Mouse (Mus musculus) liver, embryonic 11.5 days (tissue): Measurements from ENCODE around the gene Aldh8a1. TPM values are rescaled to one million over a fixed set of nuclear protein-coding genes. Genes with fewer than 3 reads are reported as not detected.

Experiments used
- ATAC-seq: fragments of 200-750 bp; cut with Nextera tagmentation; replicated peaks from 2 replicates; pipeline ENCODE4 v1.8.0; 2017; ENCODE audit warnings: moderate number of reproducible peaks, mild to moderate bottlenecking, moderate TSS enrichment, moderate library complexity; ENCODE audit not compliant: low FRiP score
- DNase-seq: peaks from one replicate; pipeline ENCODE4 v3.0.0-alpha.2; 2017; ENCODE audit warnings: low spot score
- H3K27ac ChIP-seq: fragments of 300-500 bp; sonication (generic); 2 replicates; pipeline ENCODE4 v1.5.1; 2014; ENCODE audit warnings: mild to moderate bottlenecking, low read depth, low read length, control low read depth
- H3K27me3 ChIP-seq: fragments of 300-500 bp; sonication (generic); replicated peaks from 2 replicates; pipeline ENCODE4 v1.6.1; 2014; ENCODE audit warnings: low read length, mixed read lengths; ENCODE audit not compliant: control insufficient read depth, insufficient read depth
- H3K36me3 ChIP-seq: fragments of 300-500 bp; sonication (generic); 2 replicates; pipeline ENCODE4 v1.6.1; 2014; ENCODE audit warnings: mild to moderate bottlenecking, low read length, moderate library complexity, mixed read lengths; ENCODE audit not compliant: control insufficient read depth, insufficient read depth
- H3K4me1 ChIP-seq: fragments of 300-500 bp; sonication (generic); replicated peaks from 2 replicates; pipeline ENCODE4 v1.6.1; 2014; ENCODE audit warnings: low read length, mixed read lengths; ENCODE audit not compliant: control insufficient read depth, insufficient read depth
- H3K4me2 ChIP-seq: fragments of 300-500 bp; sonication (generic); 2 replicates; pipeline ENCODE4 v1.6.1; 2014; ENCODE audit warnings: mild to moderate bottlenecking, control low read depth, moderate library complexity
- H3K4me3 ChIP-seq: fragments of 300-500 bp; sonication (generic); 2 replicates; pipeline ENCODE4 v1.5.1; 2014; ENCODE audit warnings: low read depth, low read length, control low read depth
- H3K9ac ChIP-seq: fragments of 300-500 bp; sonication (generic); 2 replicates; pipeline ENCODE4 v1.6.1; 2014; ENCODE audit warnings: low read depth, low read length, control low read depth
- H3K9me3 ChIP-seq: fragments of 300-500 bp; sonication (generic); 2 replicates; pipeline ENCODE4 v1.6.1; 2016; ENCODE audit warnings: low read length, inconsistent platforms, mixed read lengths; ENCODE audit not compliant: control insufficient read depth
- whole genome bisulfite sequencing: fragments of 180-500 bp; shearing (Covaris S2); extraction: QIAGEN DNeasy Blood & Tissue Kit; methylation state at CpG from one replicate; pipeline ENCODE4 v1.1.7; 2014; 5-methylcytosine and 5-hydroxymethylcytosine counted together
- polyA plus RNA-seq: library from polyadenylated mRNA; unstranded; fragments of >200 nt; fragmentation: Nextera tagmentation; extraction: Ambion mirVana; gene quantifications from 2 replicates; pipeline ENCODE4 v1.2.1, GENCODE M21; 2014

The Aldh8a1 gene
- polyA plus RNA-seq, 1 experiment from 2014 or later, result 3.6 TPM

DNA sequence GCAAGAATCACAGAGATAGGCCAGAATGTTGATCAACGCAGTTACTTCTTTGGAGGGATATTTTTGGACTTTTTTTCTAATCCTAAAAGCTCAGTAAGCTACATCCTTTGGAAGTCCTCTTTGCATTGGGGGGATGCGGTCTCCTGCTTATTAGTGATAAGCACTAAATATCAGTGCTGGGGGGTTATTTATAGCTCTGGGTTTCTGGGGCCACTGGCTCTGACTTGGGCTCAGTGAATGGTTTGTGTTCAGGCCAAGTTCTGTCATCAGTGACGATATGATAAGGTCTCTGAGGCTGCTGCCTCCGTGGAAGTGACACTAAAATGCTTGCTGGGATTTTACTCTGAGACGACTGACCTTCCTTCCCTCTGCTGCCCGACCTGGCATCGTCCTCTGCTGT is 22.9 kb downstream of the Aldh8a1 start:
- Histone ChIP-seq H3K4me3 (no peak overlapping the region), H3K4me1 (no peaks in the 10 kb centered on the region; the same call in 1 of the 2 replicates), H3K36me3 (no peaks in the 10 kb centered on the region), H3K27me3 (no peaks in the 10 kb centered on the region), H3K27ac (no peak overlapping the region), H3K4me2 (no peak overlapping the region), H3K9ac (no peak overlapping the region), H3K9me3 (no peaks in the 10 kb centered on the region)
- DNase-seq, result no peak
- no peak for ATAC-seq
- 28% methylated on average over 7 of the region's 7 CpGs for WGBS

DNA sequence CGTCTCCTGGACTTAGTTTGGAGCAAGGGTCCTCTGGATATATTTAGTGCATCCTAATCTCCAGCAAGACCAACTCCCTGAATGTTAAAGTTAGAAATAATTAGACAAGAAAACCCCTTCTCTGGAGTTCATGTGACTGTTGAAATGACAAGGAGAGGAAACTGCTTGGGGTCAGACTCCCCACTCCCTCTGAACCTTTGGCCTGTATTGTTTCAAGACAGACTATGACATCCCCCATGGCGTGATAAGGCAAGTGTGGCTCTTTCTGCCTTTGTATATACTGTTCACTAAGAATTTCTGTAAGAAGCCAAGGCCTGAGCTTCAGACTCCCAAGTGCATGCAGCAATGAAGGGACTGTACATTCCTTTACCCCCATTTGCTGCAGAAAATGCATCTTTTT is 23.4 kb downstream of the Aldh8a1 start:
- H3K4me1 ChIP-seq, result no peaks in the 10 kb centered on the region; the same call in 1 of the 2 replicates
- H3K27ac ChIP-seq, result no peak overlapping the region
- H3K4me2 ChIP-seq, result no peak overlapping the region
- no peaks in the 10 kb centered on the region for H3K36me3 ChIP-seq
- DNase-seq, result no peak
- H3K9ac ChIP-seq, result no peak overlapping the region
- no peak overlapping the region for H3K4me3 ChIP-seq
- no peak for ATAC-seq
- no peaks in the 10 kb centered on the region for H3K9me3 ChIP-seq
- H3K27me3 ChIP-seq, result no peaks in the 10 kb centered on the region
- WGBS, result 59% methylated on average over 2 of the region's 2 CpGs

DNA sequence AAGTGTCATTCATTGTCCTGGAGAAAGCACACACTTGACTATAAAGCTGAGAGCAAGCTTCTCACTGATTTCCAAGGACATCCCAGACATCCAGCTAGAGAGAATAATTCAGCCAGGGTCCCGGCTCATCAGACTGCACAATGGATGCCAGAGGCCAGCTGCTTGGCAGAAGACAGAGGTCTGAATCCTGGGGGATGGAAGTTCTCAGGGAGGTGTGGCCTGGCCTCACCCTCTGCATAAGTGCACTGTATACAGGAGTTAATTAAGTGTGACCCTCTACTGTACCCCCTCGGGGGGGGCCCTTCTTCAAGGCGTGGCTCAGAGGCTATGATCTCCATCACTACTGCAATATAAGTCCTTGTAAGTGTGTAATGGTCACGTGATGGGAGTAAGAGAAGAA is 24.2 kb downstream of the Aldh8a1 start:
- no peak overlapping the region for H3K4me2 ChIP-seq
- ATAC-seq (no peak), DNase-seq (no peak)
- H3K9ac ChIP-seq, result no peak overlapping the region
- H3K4me1 ChIP-seq, result no peaks in the 10 kb centered on the region; the same call in 1 of the 2 replicates
- H3K27ac ChIP-seq, result no peak overlapping the region
- WGBS, result 71% methylated on average over 4 of the region's 4 CpGs
- no peaks in the 10 kb centered on the region for H3K27me3 ChIP-seq
- H3K9me3 ChIP-seq, result no peaks in the 10 kb centered on the region
- H3K4me3 ChIP-seq, result no peak overlapping the region
- no peaks in the 10 kb centered on the region for H3K36me3 ChIP-seq

DNA sequence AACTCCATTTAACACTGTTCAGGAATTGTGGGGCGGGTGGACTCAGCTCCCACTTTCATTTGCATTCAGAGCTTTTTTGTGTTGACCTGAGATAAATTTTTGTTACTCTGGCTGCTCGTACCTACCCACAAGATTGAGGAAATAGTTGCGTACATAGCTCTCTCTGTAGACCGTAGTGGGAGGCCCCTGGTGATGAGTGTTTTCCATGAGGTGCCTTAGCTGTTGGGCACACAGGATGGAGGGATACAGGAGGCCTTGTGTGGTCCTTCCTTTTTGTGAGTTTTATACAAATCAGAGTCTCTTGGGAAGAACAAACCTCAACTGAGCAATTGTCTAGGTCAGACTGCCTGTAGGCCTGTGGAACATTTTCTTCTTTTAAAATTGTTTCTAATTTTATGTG is 27.7 kb downstream of the Aldh8a1 start:
- H3K4me2 ChIP-seq, result no peak overlapping the region
- no peak overlapping the region for H3K9ac ChIP-seq
- no peaks in the 10 kb centered on the region; the same call in 1 of the 2 replicates for H3K4me1 ChIP-seq
- no peak overlapping the region for H3K27ac ChIP-seq
- no peak overlapping the region for H3K4me3 ChIP-seq
- H3K27me3 ChIP-seq, result no peaks in the 10 kb centered on the region
- DNase-seq (no peak), ATAC-seq (no peak)
- H3K36me3 ChIP-seq, result no peaks in the 10 kb centered on the region
- no peaks in the 10 kb centered on the region for H3K9me3 ChIP-seq
- WGBS, result 77% methylated on average over 4 of the region's 4 CpGs

DNA sequence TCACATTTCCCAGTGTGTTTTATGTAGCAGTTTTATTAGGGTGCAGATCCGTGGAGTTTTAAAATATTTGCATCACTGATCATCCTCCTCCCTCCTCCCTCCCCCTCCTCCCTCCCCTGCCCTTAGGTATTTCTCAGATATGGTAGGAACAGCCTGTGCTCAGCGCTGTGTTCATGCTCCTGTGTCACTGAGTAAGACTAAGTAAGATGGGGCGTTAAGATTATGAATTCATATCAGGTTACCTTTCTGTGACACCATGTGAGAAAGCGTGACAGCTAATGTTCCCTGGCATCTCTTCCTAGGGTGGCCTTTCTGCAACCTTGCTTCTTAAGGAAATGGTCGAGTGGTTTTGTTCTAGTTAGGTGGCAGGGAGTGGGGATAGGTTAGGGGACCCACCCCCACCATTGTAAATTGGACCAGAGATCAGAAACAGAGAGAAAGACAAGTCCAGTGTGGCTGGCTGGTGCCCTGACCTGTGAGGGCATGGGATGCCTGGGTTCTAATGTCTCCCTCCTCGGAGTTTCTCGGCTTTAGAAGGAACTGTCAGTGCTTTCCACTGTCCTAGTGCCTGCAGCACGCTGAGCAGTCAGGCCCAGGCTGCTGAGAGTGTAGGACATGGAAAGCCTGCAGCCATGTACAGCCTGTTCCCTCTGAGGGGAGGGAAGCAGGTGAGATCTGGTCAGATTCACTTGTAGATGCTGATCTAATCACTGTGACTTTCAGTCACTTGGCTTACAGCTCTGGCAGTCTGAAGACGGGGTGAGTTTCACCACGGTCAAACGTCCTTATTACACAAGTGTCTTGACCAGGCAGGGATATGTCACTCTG is 28.8 kb downstream of the Aldh8a1 start:
- Histone ChIP-seq H3K27ac (no peak overlapping the region), H3K36me3 (no peaks in the 10 kb centered on the region), H3K4me1 (no peaks in the 10 kb centered on the region), H3K9me3 (no peaks in the 10 kb centered on the region), H3K27me3 (no peaks in the 10 kb centered on the region), H3K9ac (no peak overlapping the region), H3K4me2 (no peak overlapping the region), H3K4me3 (no peak overlapping the region)
- no peak for DNase-seq
- ATAC-seq, result no peak
- WGBS, result 77% methylated on average over 11 of the region's 11 CpGs

DNA sequence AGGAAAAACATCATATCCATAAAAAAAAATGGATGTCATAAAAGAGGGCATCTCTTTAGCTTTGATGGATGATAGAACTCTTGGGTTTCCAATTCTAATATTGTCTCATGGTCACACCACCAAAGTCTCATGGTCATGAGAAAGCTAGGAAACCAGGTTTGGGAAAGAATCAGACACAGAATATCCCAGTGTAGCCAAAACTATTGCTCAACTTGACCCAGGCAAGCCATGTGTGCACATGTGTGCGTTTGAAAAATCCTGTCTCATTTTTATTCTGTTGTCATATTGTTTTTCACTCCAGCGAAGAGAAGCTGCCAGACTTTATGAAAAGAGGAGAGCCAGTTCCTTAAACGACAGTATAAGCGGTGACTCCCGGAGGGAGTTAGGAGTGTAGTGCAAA is 33.6 kb downstream of the Aldh8a1 start:
- ATAC-seq, result no peak
- no peak overlapping the region for H3K27ac ChIP-seq
- 84% methylated on average over 5 of the region's 5 CpGs for WGBS

DNA sequence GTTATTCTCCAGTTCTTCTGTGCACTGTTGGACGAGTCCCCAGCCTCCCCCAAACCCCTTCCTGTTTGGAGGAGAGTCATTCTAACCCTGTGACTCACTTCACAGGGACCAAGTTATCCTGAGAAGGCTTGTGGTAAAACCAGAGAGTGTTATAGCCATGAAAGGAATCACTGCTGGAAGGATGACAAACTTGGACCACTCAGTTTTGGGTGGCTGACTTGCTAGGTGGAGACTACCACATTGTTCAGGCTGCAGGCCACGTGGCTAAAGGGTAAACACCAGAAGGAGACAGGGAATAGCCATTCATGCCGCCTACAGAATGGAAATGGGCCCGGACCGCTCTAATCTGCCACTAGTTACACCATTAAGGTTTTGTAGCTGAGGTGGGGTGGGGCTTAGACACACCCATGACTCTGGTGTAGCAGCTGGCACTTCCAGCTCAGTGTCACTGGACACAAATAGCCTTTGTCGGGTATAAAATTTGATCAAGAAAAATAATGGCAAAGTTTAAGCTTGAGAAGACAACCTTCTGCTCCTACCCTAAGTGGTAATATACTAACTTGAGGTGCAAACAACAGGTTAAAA is 34.6 kb downstream of the Aldh8a1 start:
- 70% methylated on average over 6 of the region's 6 CpGs for WGBS
- Histone ChIP-seq H3K9me3 (no peaks in the 10 kb centered on the region), H3K36me3 (no peaks in the 10 kb centered on the region), H3K4me3 (no peak overlapping the region), H3K4me2 (no peak overlapping the region), H3K4me1 (no peaks in the 10 kb centered on the region), H3K9ac (no peak overlapping the region), H3K27me3 (no peaks in the 10 kb centered on the region), H3K27ac (no peak overlapping the region)
- DNase-seq (no peak), ATAC-seq (no peak)

More for the DNA sequence above, 33.6 kb downstream of the Aldh8a1 start:
- no peaks in the 10 kb centered on the region for H3K36me3 ChIP-seq
- H3K4me3 ChIP-seq, result no peak overlapping the region
- no peaks in the 10 kb centered on the region for H3K4me1 ChIP-seq
- no peak for DNase-seq
- H3K9ac ChIP-seq, result no peak overlapping the region
- H3K4me2 ChIP-seq, result no peak overlapping the region
- no peaks in the 10 kb centered on the region for H3K9me3 ChIP-seq
- H3K27me3 ChIP-seq, result no peaks in the 10 kb centered on the region

DNA sequence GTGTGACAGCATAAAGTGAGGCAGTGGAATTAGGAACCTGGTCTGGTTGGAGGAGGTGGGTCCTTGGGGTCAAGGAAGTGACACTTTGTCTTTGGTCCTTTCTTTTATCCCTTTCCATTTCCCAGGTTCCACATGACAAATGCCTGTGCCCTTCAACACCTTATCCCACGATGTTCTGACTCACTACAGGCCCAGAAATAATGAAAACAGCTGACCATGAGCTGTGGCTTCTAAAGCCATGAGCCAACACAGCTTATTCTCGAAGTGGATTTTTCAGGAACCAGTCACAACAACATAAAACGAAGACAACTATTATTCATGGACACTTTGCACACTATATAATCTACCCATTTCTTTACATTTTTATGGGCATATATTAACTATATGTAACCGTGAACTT is 37.9 kb downstream of the Aldh8a1 start:
- Histone ChIP-seq H3K4me3 (no peak overlapping the region), H3K4me2 (no peak overlapping the region), H3K9me3 (no peaks in the 10 kb centered on the region), H3K4me1 (no peaks in the 10 kb centered on the region), H3K27me3 (no peaks in the 10 kb centered on the region), H3K9ac (no peak overlapping the region), H3K36me3 (no peaks in the 10 kb centered on the region), H3K27ac (no peak overlapping the region)
- DNase-seq (no peak), ATAC-seq (no peak)
- WGBS, result 76% methylated on average over 4 of the region's 4 CpGs

DNA sequence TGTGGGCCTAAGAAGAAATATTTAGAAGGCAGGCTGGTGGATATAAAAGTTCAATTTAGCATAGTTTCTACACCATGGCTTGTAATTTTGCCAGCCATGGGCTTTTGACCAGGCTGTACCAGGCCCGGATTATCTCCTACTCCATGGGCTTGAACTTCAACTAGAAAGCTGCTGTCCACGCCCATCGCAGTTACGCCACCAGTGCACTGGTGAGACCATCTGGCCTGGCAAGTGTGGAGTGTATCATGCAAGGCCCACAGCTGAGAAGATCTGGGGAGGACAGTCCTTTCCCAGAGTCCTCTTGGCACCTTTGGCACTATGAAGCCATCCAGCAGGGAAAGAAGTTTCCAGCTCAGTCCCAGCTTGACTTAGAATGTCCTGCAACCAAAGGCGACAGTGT is 39.1 kb downstream of the Aldh8a1 start:
- Histone ChIP-seq H3K4me2 (no peak overlapping the region), H3K27ac (no peak overlapping the region), H3K4me1 (no peaks in the 10 kb centered on the region), H3K9me3 (no peaks in the 10 kb centered on the region), H3K36me3 (no peaks in the 10 kb centered on the region), H3K27me3 (no peaks in the 10 kb centered on the region), H3K9ac (no peak overlapping the region), H3K4me3 (no peak overlapping the region)
- no peak for DNase-seq
- no peak for ATAC-seq
- WGBS, result 79% methylated on average over 5 of the region's 5 CpGs
